Mouse (Mus musculus): ENCODE measurements around the gene Cysltr2. TPM values are rescaled to one million over a fixed set of nuclear protein-coding genes. Genes with fewer than 3 reads are reported as not detected.

Gene Cysltr2
- total RNA-seq, 1 experiment = 2.9 TPM

GRCm38 (mm10) chr14:73087746-73088145 lies 38.8 kb upstream of the Cysltr2 start:
- TF ChIP-seq HCFC1 (IDR thresholded peaks at IDR 0.05; ENCODE audit: borderline replicate concordance, insufficient read depth, low read length) (no peak), MAFK (IDR thresholded peaks at IDR 0.05; ENCODE audit: insufficient read depth, low read depth, low read length) (no peak), CHD2 (IDR thresholded peaks at IDR 0.05; ENCODE audit: low read depth, low read length) (no peak), ZNF384 (IDR thresholded peaks at IDR 0.05; ENCODE audit: low read depth, low read length) (no peak), ZC3H11A (IDR thresholded peaks at IDR 0.05; ENCODE audit: borderline replicate concordance, low read depth, low read length) (no peak)
- H3K36me3 ChIP-seq (ENCODE audit: control insufficient read depth, insufficient read depth, low read length, poor library complexity, severe bottlenecking) = no peaks in the 10 kb centered on the region
- no peak overlapping the region for H3K9ac ChIP-seq (ENCODE audit: insufficient read depth, low read depth, low read length, poor library complexity, severe bottlenecking)
- H3K4me3 ChIP-seq (ENCODE audit: insufficient read depth in 1 of 2, low read depth in 1 of 2, low read length in 2 of 2, poor library complexity in 1 of 2, severe bottlenecking in 1 of 2) = no peak overlapping the region
- H3K4me1 ChIP-seq (ENCODE audit: control insufficient read depth in 2 of 2, insufficient read depth in 2 of 2, low read length in 2 of 2, poor library complexity in 1 of 2) = no peaks in the 10 kb centered on the region
- H3K9me3 ChIP-seq (ENCODE audit: control insufficient read depth, insufficient read depth, low read depth, low read length) = no peaks in the 10 kb centered on the region
- H3K27ac ChIP-seq (ENCODE audit: insufficient read depth, low read depth, low read length, poor library complexity, severe bottlenecking) = no peak overlapping the region
- DNase-seq (ENCODE audit: low read depth, low spot score) = no peak
- in situ Hi-C loops (cut with MboI; ENCODE audit: low sequenced_read_pairs in 2 of 2, unreplicated experiment in 2 of 2) = no loop called here

GRCm38 (mm10) chr14:73087247-73087646 lies 38.3 kb upstream of the Cysltr2 start:
- H3K27ac ChIP-seq (ENCODE audit: insufficient read depth, low read depth, low read length, poor library complexity, severe bottlenecking) = no peak overlapping the region
- no peaks in the 10 kb centered on the region for H3K36me3 ChIP-seq (ENCODE audit: control insufficient read depth, insufficient read depth, low read length, poor library complexity, severe bottlenecking)
- H3K9me3 ChIP-seq (ENCODE audit: control insufficient read depth, insufficient read depth, low read depth, low read length) = no peaks in the 10 kb centered on the region
- no peak for DNase-seq (ENCODE audit: low read depth, low spot score)
- H3K4me3 ChIP-seq (ENCODE audit: insufficient read depth in 1 of 2, low read depth in 1 of 2, low read length in 2 of 2, poor library complexity in 1 of 2, severe bottlenecking in 1 of 2) = no peak overlapping the region
- H3K4me1 ChIP-seq (ENCODE audit: control insufficient read depth in 2 of 2, insufficient read depth in 2 of 2, low read length in 2 of 2, poor library complexity in 1 of 2) = no peaks in the 10 kb centered on the region
- no peak overlapping the region for H3K9ac ChIP-seq (ENCODE audit: insufficient read depth, low read depth, low read length, poor library complexity, severe bottlenecking)
- no peak for TF ChIP-seq MAFK (IDR thresholded peaks at IDR 0.05; ENCODE audit: insufficient read depth, low read depth, low read length)
- TF ChIP-seq ZNF384 (IDR thresholded peaks at IDR 0.05; ENCODE audit: low read depth, low read length) = no peak
- TF ChIP-seq HCFC1 (IDR thresholded peaks at IDR 0.05; ENCODE audit: borderline replicate concordance, insufficient read depth, low read length) = no peak
- TF ChIP-seq ZC3H11A (IDR thresholded peaks at IDR 0.05; ENCODE audit: borderline replicate concordance, low read depth, low read length) = no peak
- TF ChIP-seq CHD2 (IDR thresholded peaks at IDR 0.05; ENCODE audit: low read depth, low read length) = no peak
- in situ Hi-C loops (cut with MboI; ENCODE audit: low sequenced_read_pairs in 2 of 2, unreplicated experiment in 2 of 2) = no loop called here

- no peak overlapping the region for H3K27ac ChIP-seq (ENCODE audit: insufficient read depth, low read depth, low read length, poor library complexity, severe bottlenecking)
- H3K36me3 ChIP-seq (ENCODE audit: control insufficient read depth, insufficient read depth, low read length, poor library complexity, severe bottlenecking) = no peaks in the 10 kb centered on the region
- TF ChIP-seq MAFK (IDR thresholded peaks at IDR 0.05; ENCODE audit: insufficient read depth, low read depth, low read length) (no peak), ZC3H11A (IDR thresholded peaks at IDR 0.05; ENCODE audit: borderline replicate concordance, low read depth, low read length) (no peak), ZNF384 (IDR thresholded peaks at IDR 0.05; ENCODE audit: low read depth, low read length) (no peak)
- H3K4me3 ChIP-seq (ENCODE audit: insufficient read depth in 1 of 2, low read depth in 1 of 2, low read length in 2 of 2, poor library complexity in 1 of 2, severe bottlenecking in 1 of 2) = no peak overlapping the region
- DNase-seq (ENCODE audit: low read depth, low spot score) = no peak
- H3K4me1 ChIP-seq (ENCODE audit: control insufficient read depth in 2 of 2, insufficient read depth in 2 of 2, low read length in 2 of 2, poor library complexity in 1 of 2) = no peaks in the 10 kb centered on the region
- no peaks in the 10 kb centered on the region for H3K9me3 ChIP-seq (ENCODE audit: control insufficient read depth, insufficient read depth, low read depth, low read length)
- in situ Hi-C loops (cut with MboI; ENCODE audit: low sequenced_read_pairs in 2 of 2, unreplicated experiment in 2 of 2) = no loop called here
- no peak overlapping the region for H3K9ac ChIP-seq (ENCODE audit: insufficient read depth, low read depth, low read length, poor library complexity, severe bottlenecking)
Observed at GRCm38 (mm10) chr14:73086425-73086824, 37.5 kb upstream of the Cysltr2 start.

- Histone ChIP-seq H3K36me3 (ENCODE audit: control insufficient read depth, insufficient read depth, low read length, poor library complexity, severe bottlenecking) (no peaks in the 10 kb centered on the region), H3K9me3 (ENCODE audit: control insufficient read depth, insufficient read depth, low read depth, low read length) (no peaks in the 10 kb centered on the region), H3K4me3 (ENCODE audit: insufficient read depth in 1 of 2, low read depth in 1 of 2, low read length in 2 of 2, poor library complexity in 1 of 2, severe bottlenecking in 1 of 2) (no peak overlapping the region), H3K27ac (ENCODE audit: insufficient read depth, low read depth, low read length, poor library complexity, severe bottlenecking) (no peak overlapping the region), H3K4me1 (ENCODE audit: control insufficient read depth in 2 of 2, insufficient read depth in 2 of 2, low read length in 2 of 2, poor library complexity in 1 of 2) (no peaks in the 10 kb centered on the region), H3K9ac (ENCODE audit: insufficient read depth, low read depth, low read length, poor library complexity, severe bottlenecking) (no peak overlapping the region)
- in situ Hi-C loops (cut with MboI; ENCODE audit: low sequenced_read_pairs in 2 of 2, unreplicated experiment in 2 of 2) = no loop called here
- no peak for DNase-seq (ENCODE audit: low read depth, low spot score)
- no peak for TF ChIP-seq ZC3H11A (IDR thresholded peaks at IDR 0.05; ENCODE audit: borderline replicate concordance, low read depth, low read length)
- TF ChIP-seq CHD2 (IDR thresholded peaks at IDR 0.05; ENCODE audit: low read depth, low read length) = no peak
- TF ChIP-seq MAFK (IDR thresholded peaks at IDR 0.05; ENCODE audit: insufficient read depth, low read depth, low read length) = no peak
- TF ChIP-seq HCFC1 (IDR thresholded peaks at IDR 0.05; ENCODE audit: borderline replicate concordance, insufficient read depth, low read length) = no peak
- no peak for TF ChIP-seq ZNF384 (IDR thresholded peaks at IDR 0.05; ENCODE audit: low read depth, low read length)
Observed at GRCm38 (mm10) chr14:73083563-73083962, 34.6 kb upstream of the Cysltr2 start.

- Histone ChIP-seq H3K9ac (ENCODE audit: insufficient read depth, low read depth, low read length, poor library complexity, severe bottlenecking) (no peak overlapping the region), H3K4me3 (ENCODE audit: insufficient read depth in 1 of 2, low read depth in 1 of 2, low read length in 2 of 2, poor library complexity in 1 of 2, severe bottlenecking in 1 of 2) (no peak overlapping the region), H3K36me3 (ENCODE audit: control insufficient read depth, insufficient read depth, low read length, poor library complexity, severe bottlenecking) (no peaks in the 10 kb centered on the region), H3K9me3 (ENCODE audit: control insufficient read depth, insufficient read depth, low read depth, low read length) (no peaks in the 10 kb centered on the region), H3K27ac (ENCODE audit: insufficient read depth, low read depth, low read length, poor library complexity, severe bottlenecking) (no peak overlapping the region), H3K4me1 (ENCODE audit: control insufficient read depth in 2 of 2, insufficient read depth in 2 of 2, low read length in 2 of 2, poor library complexity in 1 of 2) (no peaks in the 10 kb centered on the region)
- DNase-seq (ENCODE audit: low read depth, low spot score) = no peak
- TF ChIP-seq CHD2 (IDR thresholded peaks at IDR 0.05; ENCODE audit: low read depth, low read length) (no peak), MAFK (IDR thresholded peaks at IDR 0.05; ENCODE audit: insufficient read depth, low read depth, low read length) (no peak), ZNF384 (IDR thresholded peaks at IDR 0.05; ENCODE audit: low read depth, low read length) (no peak), HCFC1 (IDR thresholded peaks at IDR 0.05; ENCODE audit: borderline replicate concordance, insufficient read depth, low read length) (no peak), ZC3H11A (IDR thresholded peaks at IDR 0.05; ENCODE audit: borderline replicate concordance, low read depth, low read length) (no peak)
- in situ Hi-C loops (cut with MboI; ENCODE audit: low sequenced_read_pairs in 2 of 2, unreplicated experiment in 2 of 2) = no loop called here
Observed at GRCm38 (mm10) chr14:73064460-73064859, 15.5 kb upstream of the Cysltr2 start.
